Mouse (Mus musculus): Measurements from ENCODE around the gene Park7.

Park7 gene

GRCm38 (mm10) chr4:150849964-150850363 is 64.3 kb downstream of the Park7 start:
- no peak for DNase-seq (ENCODE audit: low spot score in 2 of 2)
